Mouse (Mus musculus) testis, adult 2 months (tissue): ENCODE results near the gene Prepl.

Source experiments
- CTCF ChIP-seq: fragments of 200-500 bp; IDR thresholded peaks from 2 replicates; pipeline ENCODE4 v1.5.1; 2012; ENCODE audit warnings: low read depth, mild to moderate bottlenecking, inconsistent platforms, low read length, moderate library complexity; ENCODE audit not compliant: control insufficient read depth, insufficient read depth, insufficient replicate concordance
- POLR2A ChIP-seq: fragments of 200-500 bp; IDR thresholded peaks from 2 replicates; pipeline ENCODE4 v1.6.1; 2012; ENCODE audit warnings: low read depth, mild to moderate bottlenecking, inconsistent platforms, low read length, moderate library complexity; ENCODE audit not compliant: control insufficient read depth

DNA sequence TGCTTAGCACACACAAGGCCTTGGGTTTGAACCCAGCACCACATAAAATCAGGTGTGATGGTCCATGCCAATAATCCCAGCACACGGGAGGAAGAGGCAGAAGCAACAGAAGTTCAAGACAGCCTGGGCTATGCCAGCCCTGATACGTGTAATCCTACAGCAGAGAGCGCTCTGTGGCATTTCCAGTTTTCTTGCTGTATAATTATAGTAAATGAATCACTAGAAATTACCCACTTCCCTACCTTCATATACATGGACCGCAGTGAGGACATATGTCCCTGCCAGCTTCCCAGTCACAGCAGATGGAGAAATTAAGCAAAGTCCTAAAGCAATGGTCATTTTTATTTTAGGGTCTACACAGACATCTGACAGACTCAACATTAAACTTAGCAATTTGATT, 16.0 kb downstream of the Prepl start:
- TF ChIP-seq CTCF (no peak), POLR2A (no peak)
